Mouse (Mus musculus) stomach, postnatal 0 days (tissue): Measurements from ENCODE around the gene Polr1a.

ENCODE experiments used
- CTCF ChIP-seq: IDR thresholded peaks from 2 replicates; pipeline ENCODE4 v1.5.1; 2016; ENCODE audit warnings: antibody characterized with exemption, low read depth, mild to moderate bottlenecking, moderate library complexity
- EP300 ChIP-seq: optimal IDR thresholded peaks from 2 replicates; pipeline ENCODE3; 2016; ENCODE audit warnings: antibody characterized with exemption

DNA sequence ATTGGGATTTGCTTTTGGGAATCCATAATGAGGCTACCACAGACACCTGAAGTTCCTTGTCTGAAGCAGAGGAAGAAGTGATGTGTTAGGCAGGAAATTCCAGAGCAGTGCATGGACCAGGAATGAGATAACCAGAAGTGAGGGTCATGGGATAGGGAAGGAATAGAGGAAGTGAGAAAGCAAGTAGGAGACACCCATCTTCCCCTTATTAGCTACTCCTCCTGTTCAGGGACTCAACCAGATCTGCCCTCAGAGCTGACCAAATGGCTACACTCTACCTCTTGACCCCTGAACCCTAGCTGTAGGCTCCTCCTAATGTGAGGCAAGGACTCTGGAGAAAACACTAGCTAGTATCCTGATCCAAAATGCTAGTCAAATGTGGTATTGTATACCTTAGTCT is 116.6 kb downstream of the Polr1a start:
- no peak for TF ChIP-seq EP300
- TF ChIP-seq CTCF, result no peak
